Mouse (Mus musculus) urinary bladder, adult 18-20 months (tissue): ENCODE data around the gene Lefty2.
"Not testable (repeated sequence)": the region's sequence is repeated elsewhere in the genome, so short reads cannot be mapped to it uniquely, and the experiment has no call there.

Experiments used
- DNase-seq, 2 experiments: peaks; one replicate each; pipeline ENCODE4 v3.0.0; 2022; ENCODE audit warnings: low spot score in 2 of 2, mixed read lengths in 2 of 2

Lefty2 gene

GRCm38 (mm10) chr1:180894088-180894987 is 1.4 kb downstream of the Lefty2 start:
- not testable (repeated sequence) for DNase-seq

GRCm38 (mm10) chr1:180901107-180901506 is 8.2 kb downstream of the Lefty2 start:
- DNase-seq: no peak

GRCm38 (mm10) chr1:180902915-180903314 is 10.0 kb downstream of the Lefty2 start:
- DNase-seq: no peak

GRCm38 (mm10) chr1:180903666-180904038 is 10.7 kb downstream of the Lefty2 start:
- DNase-seq: no peak

- DNase-seq: peak; percentile 88 to 89
Observed at GRCm38 (mm10) chr1:180904039-180904814, 11.3 kb downstream of the Lefty2 start, which contains the start of gene Pycr2. Pycr2 (plus strand) TSS chr1:180904293.

GRCm38 (mm10) chr1:180904815-180905080 is 11.8 kb downstream of the Lefty2 start:
- no peak for DNase-seq

GRCm38 (mm10) chr1:180905307-180905706 is 12.4 kb downstream of the Lefty2 start:
- DNase-seq: no peak

GRCm38 (mm10) chr1:180905876-180906275 is 13.0 kb downstream of the Lefty2 start:
- DNase-seq: no peak

- no peak for DNase-seq
Observed at GRCm38 (mm10) chr1:180906461-180907147, 13.7 kb downstream of the Lefty2 start.

- DNase-seq: no peak
Observed at GRCm38 (mm10) chr1:180911138-180911537, 18.2 kb downstream of the Lefty2 start.

- DNase-seq: peak in 1 of 2 experiments; percentile 58
Observed at GRCm38 (mm10) chr1:180911653-180912287, 18.9 kb downstream of the Lefty2 start.

GRCm38 (mm10) chr1:180912792-180913191 is 19.9 kb downstream of the Lefty2 start:
- DNase-seq: no peak

GRCm38 (mm10) chr1:180913797-180914196 is 20.9 kb downstream of the Lefty2 start:
- no peak for DNase-seq

GRCm38 (mm10) chr1:180916425-180916824 is 23.5 kb downstream of the Lefty2 start:
- no peak for DNase-seq

- DNase-seq: no peak
Observed at GRCm38 (mm10) chr1:180917053-180917452, 24.1 kb downstream of the Lefty2 start.

GRCm38 (mm10) chr1:180919686-180920085 is 26.8 kb downstream of the Lefty2 start:
- no peak for DNase-seq

- no peak for DNase-seq
Observed at GRCm38 (mm10) chr1:180922273-180923048, 29.6 kb downstream of the Lefty2 start.

- no peak for DNase-seq
Observed at GRCm38 (mm10) chr1:180924737-180925136, 31.8 kb downstream of the Lefty2 start.

- DNase-seq: no peak
Observed at GRCm38 (mm10) chr1:180926286-180926685, 33.4 kb downstream of the Lefty2 start.

- DNase-seq: no peak
Observed at GRCm38 (mm10) chr1:180929599-180929998, 36.7 kb downstream of the Lefty2 start.

GRCm38 (mm10) chr1:180931106-180931505 is 38.2 kb downstream of the Lefty2 start:
- DNase-seq: no peak
